Comparison of ENCODE assay signal across 17 mouse cellular contexts in the genomic region with DNA sequence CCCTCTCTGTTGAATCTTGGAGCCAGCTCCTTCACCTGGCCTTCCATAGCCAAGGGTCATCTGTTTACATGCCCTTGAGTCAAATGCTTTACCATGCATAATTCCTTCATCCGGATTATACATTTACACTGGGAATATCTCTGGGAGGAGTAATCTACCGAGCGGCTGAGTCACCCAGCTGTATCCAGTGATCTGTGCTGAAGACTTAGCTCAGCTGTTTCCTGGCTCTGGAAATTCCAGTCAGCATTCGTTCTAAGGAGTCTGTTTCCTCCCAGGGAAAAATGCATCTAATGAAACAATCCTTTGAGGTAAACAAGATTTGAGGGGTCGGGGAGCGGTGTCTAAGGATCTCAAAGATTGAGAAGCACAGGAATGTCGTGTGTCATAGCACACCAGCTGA.
DNase-seq lines count a peak whose midpoint lies in the region; ATAC-seq lines count a peak whose summit lies in the region.
"Had no signal": no experiment of that assay in that cellular context is flagged by ENCODE, and none has a peak within 500 bp of the region (broad histone marks: within the 10 kb centered on the region; RNA-seq: fewer than 3 reads in every experiment).

No protein-coding gene starts in this region.

- H3K27ac ChIP-seq in forebrain, embryonic 10.5 days = peak overlapping the region; percentile 84
- no peak overlapping the region for H3K27ac ChIP-seq in forebrain, embryonic 16.5 days (ENCODE audit: low read length)
- H3K27ac ChIP-seq in hindbrain, embryonic 13.5 days = peak overlapping the region; percentile 93
- H3K27ac ChIP-seq in midbrain, embryonic 15.5 days = peak overlapping the region; percentile 82
- H3K27ac ChIP-seq: stomach, embryonic 15.5 days had no signal

- no peak for DNase-seq in forebrain, embryonic 10.5 days (ENCODE audit: extremely low spot score, low spot score)
- peak; percentile 62 for DNase-seq in brain, adult 2 months (ENCODE audit: low read depth, low spot score)
- DNase-seq in gastrocnemius, postnatal 10 days = no peak
- no peak for DNase-seq in kidney, postnatal 4 days
- no peak for DNase-seq in right cerebral cortex, adult 2 months (ENCODE audit: low spot score in 2 of 2)
- DNase-seq: adrenal gland, adult 8-10 months; cerebellum, adult 9-11 months; gastrocnemius, postnatal 14 days; kidney, adult 2 months; lung, postnatal 14 days; thymus, postnatal 4 days had no signal

- ATAC-seq in forebrain, embryonic 16.5 days = no peak
- ATAC-seq in hindbrain, embryonic 13.5 days (ENCODE audit: low FRiP score) = no peak
- 0 out of 2 replicates have a peak, but pooled peaks have one; percentile 10 for ATAC-seq in midbrain, embryonic 15.5 days (replicated peaks)

- 70% methylated on average over 7 of the region's 7 CpGs for WGBS in forebrain, embryonic 10.5 days
- 59% methylated on average over 7 of the region's 7 CpGs for WGBS in forebrain, embryonic 16.5 days
- 47% methylated on average over 7 of the region's 7 CpGs for WGBS in hindbrain, embryonic 13.5 days
- 35% methylated on average over 7 of the region's 7 CpGs for WGBS in midbrain, embryonic 15.5 days

- H3K4me1 ChIP-seq in forebrain, embryonic 10.5 days = peaks cover 78% of the 10 kb centered on the region
- peaks cover 46% of the 10 kb centered on the region for H3K4me1 ChIP-seq in forebrain, embryonic 16.5 days (replicated peaks; ENCODE audit: control insufficient read depth, insufficient read depth, low read length)
- peaks cover 66% of the 10 kb centered on the region for H3K4me1 ChIP-seq in hindbrain, embryonic 13.5 days (replicated peaks)
- H3K4me1 ChIP-seq in midbrain, embryonic 15.5 days = peaks cover 56% of the 10 kb centered on the region

- H3K4me2 ChIP-seq in forebrain, embryonic 16.5 days (ENCODE audit: low read length) = no peak overlapping the region
- H3K4me2 ChIP-seq in hindbrain, embryonic 13.5 days = no peak overlapping the region
- H3K4me2 ChIP-seq in midbrain, embryonic 15.5 days = no peak overlapping the region
- H3K4me2 ChIP-seq: stomach, embryonic 15.5 days had no signal

- no peak overlapping the region for H3K4me3 ChIP-seq in forebrain, embryonic 10.5 days
- H3K4me3 ChIP-seq in forebrain, embryonic 16.5 days (replicated peaks; ENCODE audit: low read length) = no peak overlapping the region
- no peak overlapping the region for H3K4me3 ChIP-seq in hindbrain, embryonic 13.5 days
- no peak overlapping the region for H3K4me3 ChIP-seq in midbrain, embryonic 15.5 days
- H3K4me3 ChIP-seq: erythroblast, embryonic 14.5 days; heart, embryonic 10.5 days; stomach, embryonic 15.5 days had no signal

- H3K9me3 ChIP-seq in forebrain, embryonic 10.5 days = no peaks in the 10 kb centered on the region
- H3K9me3 ChIP-seq in forebrain, embryonic 16.5 days (ENCODE audit: control insufficient read depth, low read length) = no peaks in the 10 kb centered on the region
- H3K9me3 ChIP-seq in hindbrain, embryonic 13.5 days = no peaks in the 10 kb centered on the region
- no peaks in the 10 kb centered on the region for H3K9me3 ChIP-seq in midbrain, embryonic 15.5 days
- H3K9me3 ChIP-seq: heart, embryonic 10.5 days; stomach, embryonic 15.5 days had no signal

- no peak overlapping the region for H3K9ac ChIP-seq in forebrain, embryonic 16.5 days (replicated peaks; ENCODE audit: low read depth, low read length)
- H3K9ac ChIP-seq in hindbrain, embryonic 13.5 days = no peak overlapping the region
- no peak overlapping the region for H3K9ac ChIP-seq in midbrain, embryonic 15.5 days
- H3K9ac ChIP-seq: stomach, embryonic 15.5 days had no signal

- 0 out of 2 replicates have a peak, but pooled peaks cover 11% of the 10 kb centered on the region for H3K27me3 ChIP-seq in forebrain, embryonic 10.5 days (ENCODE audit: poor library complexity, severe bottlenecking)
- H3K27me3 ChIP-seq in forebrain, embryonic 16.5 days (replicated peaks; ENCODE audit: control insufficient read depth, insufficient read depth, low read length) = no peaks in the 10 kb centered on the region
- H3K27me3 ChIP-seq in hindbrain, embryonic 13.5 days = no peaks in the 10 kb centered on the region
- H3K27me3 ChIP-seq in midbrain, embryonic 15.5 days (replicated peaks) = no peaks in the 10 kb centered on the region
- H3K27me3 ChIP-seq: stomach, embryonic 15.5 days had no signal

- no peaks in the 10 kb centered on the region for H3K36me3 ChIP-seq in forebrain, embryonic 10.5 days (replicated peaks)
- H3K36me3 ChIP-seq in forebrain, embryonic 16.5 days (ENCODE audit: control insufficient read depth, insufficient read depth) = no peaks in the 10 kb centered on the region
- no peaks in the 10 kb centered on the region for H3K36me3 ChIP-seq in hindbrain, embryonic 13.5 days
- H3K36me3 ChIP-seq in midbrain, embryonic 15.5 days (replicated peaks) = no peaks in the 10 kb centered on the region
- H3K36me3 ChIP-seq: heart, embryonic 10.5 days; stomach, embryonic 15.5 days had no signal
